Mouse (Mus musculus) midbrain, embryonic 10.5 days (tissue): ENCODE results near the gene Rps6kb1. TPM values are rescaled to one million over a fixed set of nuclear protein-coding genes. Genes with fewer than 3 reads are reported as not detected.
"Not testable (repeated sequence)": the region's sequence is repeated elsewhere in the genome, so short reads cannot be mapped to it uniquely, and the experiment has no call there.

ENCODE experiments used
- DNase-seq: peaks from one replicate; pipeline ENCODE4 v3.0.0-alpha.2; 2017; ENCODE audit warnings: low spot score
- H3K27ac ChIP-seq: fragments of 300-500 bp; sonication (generic); replicated peaks from 2 replicates; pipeline ENCODE4 v1.5.1; 2016; ENCODE audit warnings: mild to moderate bottlenecking
- H3K27me3 ChIP-seq: fragments of 300-500 bp; sonication (generic); 2 replicates; pipeline ENCODE4 v1.6.1; 2016; ENCODE audit warnings: low read depth, mild to moderate bottlenecking; ENCODE audit not compliant: poor library complexity, severe bottlenecking
- H3K36me3 ChIP-seq: fragments of 300-500 bp; sonication (generic); 2 replicates; pipeline ENCODE4 v1.6.1; 2016; ENCODE audit warnings: mild to moderate bottlenecking, moderate library complexity
- H3K4me1 ChIP-seq: fragments of 300-500 bp; sonication (generic); 2 replicates; pipeline ENCODE4 v1.6.1; 2016
- H3K4me3 ChIP-seq: fragments of 300-500 bp; sonication (generic); 2 replicates; pipeline ENCODE4 v1.5.1; 2016; ENCODE audit warnings: mild to moderate bottlenecking, moderate library complexity
- H3K9me3 ChIP-seq: fragments of 300-500 bp; sonication (generic); replicated peaks from 2 replicates; pipeline ENCODE4 v1.6.1; 2016; ENCODE audit warnings: mild to moderate bottlenecking
- WGBS: fragments of 180-500 bp; shearing (Covaris S2); methylation state at CpG from one replicate; pipeline ENCODE4 v1.1.7; 2016; 5-methylcytosine and 5-hydroxymethylcytosine counted together
- microRNA counts: library from miRNA; unstranded; fragments of <30 nt; microRNA quantifications from one replicate; lab custom pipeline; 2017
- microRNA-seq: library from miRNA; unstranded; fragments of <30 nt; microRNA quantifications from one replicate; pipeline ENCODE4, GENCODE M21; 2017
- polyA plus RNA-seq: library from polyadenylated mRNA; unstranded; fragments of >200 nt; fragmentation: Nextera tagmentation; extraction: Ambion mirVana; gene quantifications from 2 replicates; pipeline ENCODE4 v1.2.1, GENCODE M21; 2016

Rps6kb1 gene
- polyA plus RNA-seq, 1 experiment from 2014 or later, result 56.2 TPM

DNA sequence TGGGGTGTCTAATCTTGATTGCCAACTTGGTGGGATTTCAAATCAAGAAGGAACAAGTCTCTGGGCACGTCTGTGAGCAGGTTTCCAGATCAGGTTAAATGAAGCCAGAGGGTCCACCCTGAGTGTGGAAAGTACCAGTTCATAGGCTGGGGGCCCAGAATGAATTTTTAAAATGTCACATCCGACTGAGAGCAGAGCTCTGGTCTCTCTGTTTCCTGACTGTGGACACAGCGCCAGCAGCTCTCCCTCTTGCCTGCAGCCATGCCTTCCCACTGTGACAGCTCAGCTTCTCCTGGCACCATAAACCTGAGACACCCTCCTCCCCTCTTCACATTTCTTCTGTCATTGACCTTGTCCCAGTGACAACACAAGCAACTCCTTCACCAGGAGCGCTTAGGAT, 75.6 kb downstream of the Rps6kb1 start:
- Histone ChIP-seq H3K4me1 (peaks cover 25% of the 10 kb centered on the region), H3K27ac (no peak overlapping the region), H3K9me3 (no peaks in the 10 kb centered on the region), H3K36me3 (no peaks in the 10 kb centered on the region), H3K27me3 (peaks cover 24% of the 10 kb centered on the region; the same call in 1 of the 2 replicates), H3K4me3 (no peak overlapping the region)
- WGBS, result 80% methylated on average over 4 of the region's 4 CpGs
- no peak for DNase-seq

DNA sequence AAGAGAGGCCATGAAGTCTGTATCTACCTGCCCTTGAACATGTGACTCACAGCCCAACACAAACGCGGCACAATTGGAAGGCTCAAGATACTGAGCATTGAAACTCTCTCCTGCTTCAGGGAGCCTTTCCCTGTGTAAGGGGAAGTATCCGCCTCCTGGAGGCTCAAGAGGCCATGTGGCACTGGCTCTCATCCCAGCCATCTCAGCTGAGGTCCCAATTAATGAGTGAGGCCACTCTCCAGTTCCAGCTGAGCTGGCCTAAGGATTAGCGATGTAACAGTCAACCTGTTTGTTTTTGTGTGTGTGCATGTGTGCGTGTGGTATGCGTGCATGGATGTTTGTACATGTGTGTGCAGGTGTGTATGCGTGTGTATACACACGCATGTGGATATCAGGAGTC, 76.3 kb downstream of the Rps6kb1 start:
- Histone ChIP-seq H3K9me3 (no peaks in the 10 kb centered on the region), H3K4me3 (no peak overlapping the region), H3K27me3 (peaks cover 24% of the 10 kb centered on the region; the same call in 1 of the 2 replicates), H3K36me3 (no peaks in the 10 kb centered on the region), H3K4me1 (peaks cover 22% of the 10 kb centered on the region), H3K27ac (no peak overlapping the region)
- no peak for DNase-seq
- WGBS, result 85% methylated on average over 8 of the region's 8 CpGs

DNA sequence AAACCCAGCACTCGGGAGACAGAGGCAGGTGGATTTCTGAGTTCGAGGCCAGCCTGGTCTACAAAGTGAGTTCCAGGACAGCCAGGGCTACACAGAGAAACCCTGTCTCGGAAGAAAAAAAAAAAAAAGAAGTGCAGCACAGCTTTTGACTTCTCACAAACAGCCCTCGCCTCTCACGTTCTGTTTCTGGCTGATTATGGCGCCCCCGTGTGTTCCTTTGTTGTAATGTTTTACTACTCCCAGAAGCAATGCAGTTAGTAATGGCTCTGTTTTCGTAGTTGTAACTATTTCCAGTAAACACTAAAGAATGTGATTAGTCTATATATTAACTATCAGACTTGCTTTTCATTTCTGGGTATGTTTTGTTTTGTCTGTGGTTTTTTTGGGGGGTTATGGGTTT, 80.3 kb downstream of the Rps6kb1 start:
- H3K27ac ChIP-seq, H3K9me3 ChIP-seq, H3K36me3 ChIP-seq, H3K4me3 ChIP-seq, H3K4me1 ChIP-seq: not testable (repeated sequence)
- H3K27me3 ChIP-seq, result peaks cover 17% of the 10 kb centered on the region; the same call in 1 of the 2 replicates
- 21% methylated on average over 8 of the region's 8 CpGs for WGBS
- peak; percentile 62 for DNase-seq

DNA sequence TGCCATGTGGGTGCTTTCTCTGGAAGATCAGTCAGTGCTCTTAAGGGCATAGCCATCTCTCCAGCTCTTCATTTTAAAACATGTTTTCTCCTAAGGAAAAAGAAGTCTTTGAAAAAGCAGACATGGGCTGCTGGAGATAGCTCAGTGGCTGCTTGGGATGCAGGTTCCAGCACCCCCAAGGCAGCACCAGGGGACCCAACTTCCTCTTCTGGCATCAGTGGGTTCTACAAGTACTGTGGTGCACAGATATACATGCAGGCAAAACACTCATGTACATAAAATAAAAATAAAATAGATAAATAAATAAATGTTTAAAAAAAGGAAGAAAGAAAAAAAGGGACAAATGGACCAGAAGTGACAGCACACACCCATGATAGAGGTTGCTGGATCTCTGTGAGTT, 82.0 kb downstream of the Rps6kb1 start:
- no peak overlapping the region for H3K4me3 ChIP-seq
- H3K27me3 ChIP-seq, result peaks cover under 1% of the 10 kb centered on the region; the same call in 1 of the 2 replicates
- DNase-seq, result no peak
- no peaks in the 10 kb centered on the region for H3K9me3 ChIP-seq
- no peaks in the 10 kb centered on the region for H3K4me1 ChIP-seq
- H3K36me3 ChIP-seq, result no peaks in the 10 kb centered on the region
- H3K27ac ChIP-seq, result no peak overlapping the region

DNA sequence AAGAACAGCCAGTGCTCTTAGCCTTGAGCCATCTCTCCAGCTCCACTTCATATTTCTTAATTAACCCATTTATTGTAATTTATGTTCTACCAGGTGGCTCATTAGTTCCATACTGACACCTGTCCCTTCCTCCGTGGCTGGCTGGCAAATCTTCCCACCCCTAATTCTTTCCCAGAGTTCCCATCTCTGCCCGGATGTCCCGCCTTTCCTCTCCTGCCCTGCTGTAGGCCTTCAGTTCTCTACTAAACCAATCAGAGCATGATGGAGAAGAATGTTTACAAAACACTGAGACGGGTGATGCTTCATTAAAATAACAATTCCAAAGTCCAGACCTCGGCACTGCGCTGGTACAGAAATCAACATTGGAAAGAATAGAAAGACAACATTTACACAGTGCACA, 85.7 kb downstream of the Rps6kb1 start:
- no peak for DNase-seq
- Histone ChIP-seq H3K27ac (no peak overlapping the region), H3K4me1 (no peaks in the 10 kb centered on the region), H3K36me3 (no peaks in the 10 kb centered on the region), H3K27me3 (no peaks in the 10 kb centered on the region), H3K9me3 (no peaks in the 10 kb centered on the region), H3K4me3 (no peak overlapping the region)
- WGBS, result 92% methylated on average over 6 of the region's 6 CpGs

DNA sequence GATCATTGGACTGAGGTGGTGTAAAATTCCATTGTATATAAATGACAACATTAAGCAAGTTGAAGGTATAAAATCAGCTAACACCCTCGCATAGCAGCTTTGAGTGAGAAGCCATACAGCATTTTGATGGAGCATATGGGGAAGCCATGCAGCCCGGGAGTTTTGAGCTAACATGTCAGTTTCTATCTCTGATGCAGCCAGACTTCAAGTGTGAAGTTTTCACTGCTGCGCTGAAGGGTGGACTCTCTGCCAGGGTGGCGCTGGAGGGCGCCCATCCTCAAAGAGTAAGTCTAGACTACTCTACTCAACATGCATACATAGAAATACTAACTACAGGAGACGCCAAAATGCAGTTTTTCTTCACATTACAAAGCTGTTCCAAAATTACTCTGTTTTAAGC, 87.1 kb downstream of the Rps6kb1 start:
- no peak overlapping the region for H3K27ac ChIP-seq
- H3K4me3 ChIP-seq, result no peak overlapping the region
- DNase-seq, result no peak
- H3K27me3 ChIP-seq, result no peaks in the 10 kb centered on the region
- WGBS, result 85% methylated on average over 6 of the region's 6 CpGs
- no peaks in the 10 kb centered on the region for H3K4me1 ChIP-seq
- H3K9me3 ChIP-seq, result no peaks in the 10 kb centered on the region
- no peaks in the 10 kb centered on the region for H3K36me3 ChIP-seq

DNA sequence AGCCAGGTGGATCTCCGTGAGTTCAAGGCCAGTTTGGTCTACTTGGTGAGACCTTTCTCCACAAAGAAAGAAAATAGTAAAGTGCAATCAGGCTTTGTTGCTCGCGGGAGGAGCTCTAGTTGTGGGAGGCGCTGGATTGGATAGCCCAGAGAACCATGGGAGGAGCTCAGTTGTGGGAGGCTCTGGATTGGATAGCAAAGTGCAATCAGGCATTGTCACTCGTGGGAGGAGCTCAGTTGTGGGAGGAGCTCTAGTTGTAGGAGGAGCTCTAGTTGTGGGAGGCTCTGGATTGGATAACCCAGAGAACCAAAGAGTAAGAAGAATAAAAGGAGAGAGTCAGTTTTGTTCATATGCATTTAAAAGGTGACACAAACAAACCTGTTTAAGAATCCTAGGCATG, 90.6 kb downstream of the Rps6kb1 start:
- Histone ChIP-seq H3K27me3 (no peaks in the 10 kb centered on the region), H3K4me1 (no peaks in the 10 kb centered on the region), H3K27ac (no peak overlapping the region), H3K9me3 (no peaks in the 10 kb centered on the region), H3K36me3 (no peaks in the 10 kb centered on the region), H3K4me3 (no peak overlapping the region)
- no peak for DNase-seq
- 85% methylated on average over 5 of the region's 5 CpGs for WGBS

MicroRNAs within 50 kb of the gene (microRNA counts, 519-probe panel; counts per million panel counts)
- 5,607 counts per million, percentile 41 among the panel's probes with 10 or more counts for microRNA mmu-miR-21 (lab: Ali Mortazavi, UCI)

Small RNAs within 50 kb of the gene (microRNA-seq; reads per million reads assigned to microRNA genes)
- 7,239 reads per million, percentile 92 among the genes with 10 or more reads in this experiment for gene Mir21a

Other genes with a start within 250 kb of the Rps6kb1 start
- gene Med13, start 187.2 kb downstream of the Rps6kb1 start, polyA plus RNA-seq, result 6.0 and 7.0 TPM in 2 replicates
- 23.4 and 23.7 TPM in 2 replicates for gene Rnft1, start 60.1 kb downstream of the Rps6kb1 start, polyA plus RNA-seq
- 13.0 and 14.8 TPM in 2 replicates for gene Tubd1, start 186 bp upstream of the Rps6kb1 start, polyA plus RNA-seq
- 96.7 and 105 TPM in 2 replicates for gene Vmp1, start 139.0 kb upstream of the Rps6kb1 start, polyA plus RNA-seq
- 40.8 and 42.9 TPM in 2 replicates for gene Ptrh2, start 139.2 kb upstream of the Rps6kb1 start, polyA plus RNA-seq
- 129 and 145 TPM in 2 replicates for gene Cltc, start 212.8 kb upstream of the Rps6kb1 start, polyA plus RNA-seq